Mouse (Mus musculus) gastrocnemius, postnatal 36 days (tissue): ENCODE results near the gene Rai1. TPM values are rescaled to one million over a fixed set of nuclear protein-coding genes. Genes with fewer than 3 reads are reported as not detected.

ENCODE experiments used
- DNase-seq, 2 experiments: peaks; one replicate each; pipeline ENCODE4 v3.0.0; 2022
- intact Hi-C: fragments of 180-260 bp; cut with DNase I; formaldehyde crosslinking; loops from one replicate; pipeline ENCODE4 v1.15.1; 2025
- microRNA-seq, 2 experiments: library from miRNA; unstranded; fragments of <30 nt; microRNA quantifications; one replicate each; pipeline ENCODE4 v1.2.0; 2021
- total RNA-seq, 2 experiments: library from RNA; stranded (reverse); gene quantifications; 2 replicates each; pipeline ENCODE4 v1.2.3; 2021

Gene Rai1
- total RNA-seq, 2 experiments from 2014 or later: 18.1 to 20.8 TPM

DNA sequence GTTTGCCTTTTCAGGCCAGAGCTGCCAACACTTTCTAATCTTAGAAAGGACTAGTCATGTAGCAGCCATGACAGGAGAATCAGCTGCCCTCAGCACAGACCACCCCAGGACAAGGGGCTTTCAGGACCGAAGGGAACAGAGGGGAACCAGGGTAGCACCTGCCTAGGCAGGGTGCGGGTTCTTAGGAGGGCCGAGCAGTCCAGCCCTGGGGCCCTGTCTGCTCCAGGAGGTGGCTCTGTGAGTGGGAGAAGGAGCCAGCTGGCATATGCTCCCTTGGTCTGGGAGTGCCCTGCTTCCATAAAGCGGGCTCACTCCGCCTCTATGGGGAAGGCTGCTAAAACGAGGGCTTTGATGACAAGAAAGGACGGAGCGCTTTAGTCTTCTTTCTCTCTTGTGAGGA, 128.4 kb downstream of the Rai1 start:
- no peak for DNase-seq
- intact Hi-C loops: no loop called here

DNA sequence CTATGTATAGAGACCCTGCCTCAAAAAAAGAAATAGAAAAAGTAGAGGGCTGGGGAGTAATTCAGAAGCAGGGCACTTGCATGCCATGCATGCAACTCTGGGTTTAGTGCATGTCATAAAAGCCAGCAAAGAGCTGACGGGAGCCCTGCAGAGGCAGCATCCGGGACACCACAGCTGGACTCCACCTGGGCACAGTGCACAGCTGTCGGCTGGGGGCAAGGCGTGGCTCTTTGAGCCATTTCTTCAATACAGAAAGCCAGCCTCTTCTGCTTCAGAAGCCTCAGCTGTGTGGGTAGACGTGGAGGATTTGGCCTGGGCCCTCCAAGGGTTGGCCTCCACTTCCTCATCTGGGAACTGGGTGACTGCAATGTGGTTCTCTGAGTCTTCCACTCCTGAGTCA, 130.5 kb downstream of the Rai1 start:
- intact Hi-C loops: no loop called here
- no peak for DNase-seq

DNA sequence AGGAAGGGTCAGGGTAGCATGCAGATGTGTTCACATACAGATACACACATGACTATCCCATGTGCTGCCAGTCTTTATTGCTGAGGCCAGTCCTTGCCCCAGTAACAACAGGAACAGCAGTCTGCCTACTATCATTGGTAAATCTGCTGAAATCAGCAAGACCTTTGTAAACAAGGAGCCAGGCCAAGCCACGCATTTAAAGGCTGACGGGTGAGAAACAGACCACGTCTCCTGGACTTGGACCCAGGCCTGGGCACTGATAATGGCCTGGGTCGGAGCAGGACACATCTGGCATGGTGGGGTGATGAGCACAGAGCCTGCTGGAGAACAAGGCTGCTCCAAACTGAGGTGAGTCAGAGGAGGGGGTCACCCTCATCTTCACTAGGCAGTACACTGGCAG, 135.7 kb downstream of the Rai1 start:
- no peak for DNase-seq
- intact Hi-C loops: no loop called here

DNA sequence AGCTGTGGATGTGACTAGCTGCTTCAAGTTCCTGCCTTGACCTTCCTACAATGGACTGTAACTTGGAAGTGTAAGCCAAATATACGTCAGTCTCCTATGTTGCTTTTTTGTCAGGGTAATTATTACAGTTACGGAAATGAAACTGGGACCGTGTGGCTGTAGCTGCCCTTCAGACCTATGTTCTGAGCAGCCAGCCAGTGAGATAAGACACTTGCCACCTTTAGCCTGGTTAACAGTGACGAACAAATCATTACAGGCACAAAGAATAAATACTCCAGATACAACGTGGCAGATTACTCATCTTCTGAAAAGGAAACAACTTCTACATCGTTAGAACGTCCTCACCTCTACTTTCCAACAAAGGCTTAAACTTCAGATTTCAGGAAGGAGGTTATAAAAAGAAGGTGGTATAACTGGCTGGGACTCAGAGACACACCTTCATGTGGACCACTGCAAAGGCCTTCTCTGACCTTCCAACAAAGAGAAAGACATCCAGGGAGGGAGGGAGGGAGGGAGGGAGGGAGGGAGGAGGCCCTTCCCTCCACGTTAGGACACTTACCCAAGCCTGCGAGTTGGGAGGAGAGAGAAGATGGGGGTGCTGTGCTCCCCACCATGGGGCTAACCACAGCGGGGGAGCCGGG, 139.8 kb downstream of the Rai1 start:
- intact Hi-C loops: no loop called here
- DNase-seq: no peak

DNA sequence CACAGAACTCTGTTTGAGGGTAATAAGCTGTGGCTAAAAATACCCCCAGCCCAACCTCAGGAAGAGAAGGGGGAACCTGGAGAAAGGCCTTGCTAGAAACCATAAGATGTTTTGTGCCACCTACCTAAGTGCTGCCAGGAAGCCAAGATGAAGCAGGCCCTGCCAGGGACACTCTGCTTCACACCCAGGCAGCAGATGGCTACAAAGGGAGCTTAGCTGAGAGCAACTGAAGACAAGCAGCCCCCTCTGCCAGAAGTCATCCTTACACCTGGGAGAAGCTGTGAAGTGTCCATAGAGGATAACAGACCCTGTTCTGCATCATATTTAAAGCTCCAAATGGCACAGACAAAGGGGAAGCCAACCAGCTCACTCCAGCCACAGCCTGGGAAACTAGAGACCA, 141.3 kb downstream of the Rai1 start:
- DNase-seq: no peak
- intact Hi-C loops: no loop called here

DNA sequence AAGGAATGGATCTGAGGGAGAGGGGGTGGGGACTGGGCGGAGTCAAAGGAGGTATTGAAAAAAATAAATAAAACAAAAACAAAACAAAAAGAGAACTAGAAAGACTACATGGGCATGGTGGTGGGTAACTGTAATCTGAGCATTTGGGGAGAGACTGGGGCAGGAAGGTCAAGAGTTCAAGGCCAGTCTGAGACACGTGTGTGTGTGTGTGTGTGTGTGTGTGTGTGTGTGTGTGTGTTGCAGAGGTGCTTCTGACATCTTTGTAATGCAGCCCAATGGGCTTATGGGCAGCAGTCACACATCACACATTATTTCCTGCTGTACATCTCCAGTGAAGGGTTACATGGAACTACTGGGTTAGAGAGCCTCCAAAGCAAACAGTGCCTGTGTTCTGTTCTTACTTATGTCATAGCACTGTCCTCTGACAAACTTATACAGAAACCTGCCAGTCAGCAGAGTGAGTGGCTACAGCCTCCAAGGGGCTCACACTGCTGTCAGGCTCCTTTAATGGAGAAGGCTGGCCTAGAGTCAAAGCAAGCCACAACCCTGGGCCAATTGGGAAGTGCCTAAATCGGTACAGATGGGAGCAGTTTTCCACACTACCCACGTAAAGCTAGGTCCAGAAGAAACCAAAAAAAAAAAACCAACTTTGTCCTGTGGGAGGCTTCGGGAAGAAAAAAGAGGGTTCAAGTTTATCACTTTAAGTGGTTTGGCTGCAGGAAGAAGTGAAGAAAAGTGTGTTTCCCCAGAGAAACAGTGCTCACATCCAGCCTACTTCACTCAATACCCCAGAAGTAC, 143.1 kb downstream of the Rai1 start:
- intact Hi-C loops: no loop called here

More for the DNA sequence above, 143.1 kb downstream of the Rai1 start:
- no peak for DNase-seq

Small RNA genes within 50 kb of the gene (microRNA-seq; reads per million reads assigned to microRNA genes)
- gene Mir6921 (0 reads per million in 2 experiments), gene Mir6922 (0 to 0.74 reads per million in 2 experiments)

Other genes with a start within 250 kb of the Rai1 start
- gene Med9, start 156.8 kb upstream of the Rai1 start, total RNA-seq: 10 to 100 TPM; 15.3 to 17.9 TPM
- 1 to 10 TPM; 1.3 to 2.1 TPM for gene Rasd1, start 140.1 kb upstream of the Rai1 start, total RNA-seq
- gene Pemt, start 58.5 kb upstream of the Rai1 start, total RNA-seq: 1 to 10 TPM; 4.7 to 5.7 TPM
- 10 to 100 TPM; 18.4 to 21.0 TPM for gene Srebf1, start 117.6 kb downstream of the Rai1 start, total RNA-seq
- gene Tom1l2, start 247.9 kb downstream of the Rai1 start, total RNA-seq: 10 to 100 TPM; 59.4 to 61.5 TPM
- gene Drc3, start 248.3 kb downstream of the Rai1 start, total RNA-seq: 1 to 10 TPM; 1.1 to 1.2 TPM